Mouse (Mus musculus) ES-E14 (cell line): ENCODE results near the gene Ephb1. TPM values are rescaled to one million over a fixed set of nuclear protein-coding genes. Genes with fewer than 3 reads are reported as not detected.

Experiments used
- DNase-seq: peaks from one replicate; pipeline ENCODE4 v3.0.0-alpha.2; 2013; ENCODE audit warnings: low read depth, low spot score
- H3K27ac ChIP-seq: 2 replicates; pipeline ENCODE4 v1.5.1; 2012; ENCODE audit warnings: low read depth, mild to moderate bottlenecking, low read length, moderate library complexity, mixed read lengths; ENCODE audit not compliant: poor library complexity, insufficient read depth, severe bottlenecking
- H3K36me3 ChIP-seq: 2 replicates; pipeline ENCODE4 v1.6.1; 2012; ENCODE audit warnings: mild to moderate bottlenecking, low read length, moderate library complexity, mixed read lengths; ENCODE audit not compliant: control insufficient read depth, poor library complexity, insufficient read depth, severe bottlenecking
- H3K4me1 ChIP-seq, 2 experiments: fragments of 150-350 bp in 1 of 2; sonication (generic) in 1 of 2; 2 replicates each; pipeline ENCODE4 v1.6.1; 2012; ENCODE audit warnings: low read length in 2 of 2, mild to moderate bottlenecking in 1 of 2, mixed read lengths in 1 of 2; ENCODE audit not compliant: control insufficient read depth in 2 of 2, insufficient read depth in 2 of 2, poor library complexity in 1 of 2
- H3K4me3 ChIP-seq, 2 experiments: fragments of 150-350 bp in 1 of 2; sonication (generic) in 1 of 2; 2 replicates each; pipeline ENCODE4 v1.5.1; 2012; ENCODE audit warnings: low read length in 2 of 2, low read depth in 1 of 2, mild to moderate bottlenecking in 1 of 2, mixed read lengths in 1 of 2; ENCODE audit not compliant: insufficient read depth in 1 of 2, poor library complexity in 1 of 2, severe bottlenecking in 1 of 2
- H3K9ac ChIP-seq: 2 replicates; pipeline ENCODE4 v1.6.1; 2012; ENCODE audit warnings: low read depth, mild to moderate bottlenecking, low read length, mixed read lengths; ENCODE audit not compliant: poor library complexity, insufficient read depth, severe bottlenecking
- H3K9me3 ChIP-seq: fragments of 150-350 bp; sonication (generic); 2 replicates; pipeline ENCODE4 v1.6.1; 2012; ENCODE audit warnings: low read depth, mild to moderate bottlenecking, low read length; ENCODE audit not compliant: control insufficient read depth, insufficient read depth
- CHD2 ChIP-seq: IDR thresholded peaks from 2 replicates; pipeline ENCODE4 v1.6.1; 2014; ENCODE audit warnings: mild to moderate bottlenecking, low read depth, low read length, inconsistent platforms
- HCFC1 ChIP-seq: IDR thresholded peaks from 2 replicates; pipeline ENCODE4 v1.6.1; 2012; ENCODE audit warnings: low read length, inconsistent platforms, borderline replicate concordance; ENCODE audit not compliant: insufficient read depth
- MAFK ChIP-seq: IDR thresholded peaks from 2 replicates; pipeline ENCODE4 v1.6.1; 2014; ENCODE audit warnings: mild to moderate bottlenecking, low read depth, low read length, inconsistent platforms; ENCODE audit not compliant: insufficient read depth
- ZC3H11A ChIP-seq: IDR thresholded peaks from 2 replicates; pipeline ENCODE4 v1.6.1; 2012; ENCODE audit warnings: low read depth, mild to moderate bottlenecking, inconsistent platforms, low read length, borderline replicate concordance
- ZNF384 ChIP-seq: IDR thresholded peaks from 2 replicates; pipeline ENCODE4 v1.6.1; 2012; ENCODE audit warnings: low read depth, low read length, inconsistent platforms
- in situ Hi-C, 2 experiments: fragments of 600-800 bp; cut with MboI; formaldehyde crosslinking; loops; one replicate each; pipeline ENCODE4 v1.15.1; 2025; ENCODE audit warnings: low sequenced_read_pairs in 2 of 2, inconsistent platforms in 1 of 2; ENCODE audit not compliant: unreplicated experiment in 2 of 2
- total RNA-seq: library from RNA; depleted of rRNA; stranded (reverse); fragments of 300-350 nt; gene quantifications from 2 replicates; pipeline ENCODE4 v1.2.3, GENCODE M21; 2012

Gene Ephb1
- total RNA-seq, 1 experiment = 0.27 TPM

DNA sequence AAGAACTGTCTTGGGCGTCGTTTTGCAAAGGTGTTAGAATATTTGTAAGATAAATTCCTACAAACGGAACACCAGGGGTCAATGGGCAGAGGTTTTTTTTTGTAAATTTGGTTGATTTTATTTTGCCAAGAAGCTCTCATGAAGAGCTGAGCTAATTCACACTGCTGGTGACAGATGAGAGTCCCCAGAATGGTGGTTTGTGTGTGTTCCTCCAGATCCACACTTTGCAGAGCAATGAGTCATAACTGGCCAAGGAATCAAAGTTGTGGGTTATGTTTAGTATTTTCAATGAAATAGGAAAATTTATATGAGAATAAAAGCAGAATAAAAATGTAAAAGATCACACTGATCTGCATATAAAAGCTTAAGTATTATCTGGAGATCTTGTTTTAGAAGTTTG lies 60.9 kb downstream of the Ephb1 start:
- Histone ChIP-seq H3K9me3 (no peaks in the 10 kb centered on the region), H3K27ac (no peak overlapping the region), H3K9ac (no peak overlapping the region), H3K4me1 (no peaks in the 10 kb centered on the region), H3K4me3 (no peak overlapping the region), H3K36me3 (no peaks in the 10 kb centered on the region)
- TF ChIP-seq MAFK (no peak), CHD2 (no peak)
- in situ Hi-C loops = no loop called here
- DNase-seq = no peak

DNA sequence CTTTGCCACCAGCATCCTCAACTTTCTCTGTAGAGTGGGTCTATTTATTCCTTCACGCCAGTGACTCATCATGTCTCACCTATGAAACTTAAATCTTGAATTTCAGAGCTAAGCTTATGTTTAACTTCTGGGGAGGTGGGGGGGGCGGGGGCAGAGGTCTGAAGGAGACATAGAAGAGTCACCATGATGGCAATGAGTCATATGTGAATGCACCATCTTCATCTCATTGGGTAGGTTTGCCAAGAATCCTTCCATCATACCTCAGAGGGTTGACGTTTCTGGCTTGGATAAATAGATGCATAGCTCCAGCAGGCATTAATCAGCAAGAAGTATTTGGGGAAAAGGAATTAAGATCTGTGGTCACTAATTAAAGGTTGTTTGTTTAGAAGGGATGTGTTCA lies 63.3 kb downstream of the Ephb1 start:
- Histone ChIP-seq H3K4me1 (no peaks in the 10 kb centered on the region), H3K27ac (no peak overlapping the region), H3K4me3 (no peak overlapping the region), H3K9me3 (no peaks in the 10 kb centered on the region), H3K9ac (no peak overlapping the region), H3K36me3 (no peaks in the 10 kb centered on the region)
- no peak for DNase-seq
- no peak for TF ChIP-seq ZNF384
- TF ChIP-seq HCFC1 = no peak
- no peak for TF ChIP-seq CHD2
- TF ChIP-seq ZC3H11A = no peak
- no peak for TF ChIP-seq MAFK
- in situ Hi-C loops = no loop called here

GRCm38 (mm10) chr9:102288356-102288755 lies 66.1 kb downstream of the Ephb1 start:
- in situ Hi-C loops = no loop called here

DNA sequence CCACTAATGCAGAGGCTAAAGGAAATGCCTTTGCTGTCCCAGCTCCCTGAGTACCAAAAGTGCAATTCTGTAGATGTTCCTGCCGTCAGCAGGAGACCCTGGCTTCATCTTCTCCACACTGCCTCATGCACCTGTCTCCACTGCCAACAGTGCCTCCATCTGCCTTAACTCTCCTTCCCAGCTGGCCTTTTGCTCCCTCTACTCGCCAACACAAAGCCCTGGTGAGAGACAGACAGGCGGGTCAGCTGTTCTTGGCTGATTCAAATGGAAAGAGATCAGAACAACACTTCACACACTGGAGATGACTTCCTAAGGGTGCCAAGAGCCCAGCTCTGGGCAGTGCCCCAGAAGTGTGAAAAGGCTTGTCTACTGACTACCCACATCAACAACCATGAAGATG lies 78.6 kb downstream of the Ephb1 start:
- Histone ChIP-seq H3K4me1 (no peaks in the 10 kb centered on the region), H3K36me3 (no peaks in the 10 kb centered on the region), H3K9me3 (no peaks in the 10 kb centered on the region), H3K27ac (no peak overlapping the region), H3K4me3 (no peak overlapping the region), H3K9ac (no peak overlapping the region)
- no peak for DNase-seq
- in situ Hi-C loops = no loop called here
- TF ChIP-seq ZC3H11A (no peak), ZNF384 (no peak), HCFC1 (no peak), CHD2 (no peak), MAFK (no peak)

More at GRCm38 (mm10) chr9:102288356-102288755, 66.1 kb downstream of the Ephb1 start:
- Histone ChIP-seq H3K9ac (no peak overlapping the region), H3K4me3 (no peak overlapping the region), H3K9me3 (no peaks in the 10 kb centered on the region), H3K27ac (no peak overlapping the region), H3K4me1 (no peaks in the 10 kb centered on the region), H3K36me3 (no peaks in the 10 kb centered on the region)
- no peak for DNase-seq
- TF ChIP-seq ZNF384 = no peak
- no peak for TF ChIP-seq ZC3H11A
- no peak for TF ChIP-seq CHD2
- TF ChIP-seq HCFC1 = no peak
- TF ChIP-seq MAFK = no peak

DNA sequence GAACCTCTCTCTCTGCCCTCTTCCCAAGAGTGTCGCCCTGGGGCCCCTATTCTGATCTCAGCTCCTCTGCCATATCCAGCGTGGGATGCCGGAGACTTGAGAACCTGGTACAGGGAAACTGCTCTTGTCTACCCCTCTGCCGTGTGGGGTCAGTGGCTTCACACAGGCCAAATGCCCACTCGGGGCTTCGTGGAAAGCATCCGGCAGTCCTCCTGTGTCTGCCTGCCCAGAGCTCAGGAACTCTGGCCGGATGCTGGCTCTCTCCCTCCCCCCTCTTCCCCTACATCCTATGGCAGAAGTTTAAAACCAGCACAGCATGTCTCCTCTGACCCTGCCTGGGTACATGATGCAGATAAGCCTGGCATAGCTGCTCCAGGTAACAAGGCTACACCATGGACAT lies 80.5 kb downstream of the Ephb1 start:
- Histone ChIP-seq H3K9ac (no peak overlapping the region), H3K27ac (no peak overlapping the region), H3K9me3 (no peaks in the 10 kb centered on the region), H3K4me3 (no peak overlapping the region), H3K4me1 (no peaks in the 10 kb centered on the region), H3K36me3 (no peaks in the 10 kb centered on the region)
- TF ChIP-seq HCFC1 (no peak), MAFK (no peak), ZC3H11A (no peak), ZNF384 (no peak), CHD2 (no peak)
- in situ Hi-C loops = no loop called here
- DNase-seq = no peak
